9 mouse cellular contexts compared by ENCODE assay signal in genomic region chrX:140478231-140478630, GRCm38 (mm10).
"Had no signal": no experiment of that assay in that cellular context is flagged by ENCODE, and none has a peak within 500 bp of the region (broad histone marks: within the 10 kb centered on the region; RNA-seq: fewer than 3 reads in every experiment).

No protein-coding gene starts in this region.

- DNase-seq: lung, adult 18-20 months; lung, embryonic 14.5 days; lung, postnatal 10 days; lung, postnatal 4 days; midbrain, embryonic 14.5 days; right cerebral cortex, postnatal 14 days; thymus, adult 2 months; thymus, postnatal 36 days had no signal

- ATAC-seq: midbrain, embryonic 16.5 days had no signal
